Mouse (Mus musculus) limb, embryonic 14.5 days (tissue): ENCODE measurements around the gene Nup107. TPM values are rescaled to one million over a fixed set of nuclear protein-coding genes. Genes with fewer than 3 reads are reported as not detected.

Experiments
- ATAC-seq: fragments of 200-750 bp; cut with Nextera tagmentation; 2 replicates; pipeline ENCODE4 v1.8.0; 2017; ENCODE audit warnings: low read depth, moderate number of reproducible peaks, moderate TSS enrichment; ENCODE audit not compliant: low FRiP score
- DNase-seq: peaks from one replicate; pipeline ENCODE4 v3.0.0-alpha.2; 2015; ENCODE audit warnings: low spot score
- H3K27ac ChIP-seq: fragments of 300-500 bp; sonication (generic); replicated peaks from 2 replicates; pipeline ENCODE4 v1.5.1; 2014; ENCODE audit warnings: low read depth, mild to moderate bottlenecking, low read length, moderate library complexity, mixed read lengths
- H3K27me3 ChIP-seq: fragments of 300-500 bp; sonication (generic); 2 replicates; pipeline ENCODE4 v1.6.1; 2014; ENCODE audit warnings: low read length, mixed read lengths; ENCODE audit not compliant: control insufficient read depth, insufficient read depth
- H3K36me3 ChIP-seq: fragments of 300-500 bp; sonication (generic); 2 replicates; pipeline ENCODE4 v1.6.1; 2014; ENCODE audit warnings: mild to moderate bottlenecking, low read length, moderate library complexity, mixed read lengths; ENCODE audit not compliant: control insufficient read depth, insufficient read depth
- H3K4me1 ChIP-seq: fragments of 300-500 bp; sonication (generic); 2 replicates; pipeline ENCODE4 v1.6.1; 2014; ENCODE audit warnings: antibody characterized with exemption, low read length, mixed read lengths; ENCODE audit not compliant: control insufficient read depth, insufficient read depth
- H3K4me2 ChIP-seq: fragments of 300-500 bp; sonication (generic); replicated peaks from 2 replicates; pipeline ENCODE4 v1.6.1; 2014; ENCODE audit warnings: low read depth, mild to moderate bottlenecking, low read length, moderate library complexity; ENCODE audit not compliant: severe bottlenecking
- H3K4me3 ChIP-seq: fragments of 300-500 bp; sonication (generic); replicated peaks from 2 replicates; pipeline ENCODE4 v1.5.1; 2014; ENCODE audit warnings: low read length
- H3K9ac ChIP-seq: fragments of 300-500 bp; sonication (generic); 2 replicates; pipeline ENCODE4 v1.6.1; 2014; ENCODE audit warnings: mild to moderate bottlenecking, low read depth, low read length, moderate library complexity; ENCODE audit not compliant: severe bottlenecking
- H3K9me3 ChIP-seq: fragments of 300-500 bp; sonication (generic); 2 replicates; pipeline ENCODE4 v1.6.1; 2016; ENCODE audit warnings: low read length; ENCODE audit not compliant: control insufficient read depth
- POLR2A ChIP-seq: fragments of 200-500 bp; IDR thresholded peaks from 2 replicates; pipeline ENCODE4 v1.8.0; 2012; ENCODE audit warnings: inconsistent platforms, mild to moderate bottlenecking, moderate library complexity, borderline replicate concordance; ENCODE audit not compliant: insufficient read depth, insufficient read length; ENCODE audit errors: extremely low read depth
- WGBS: fragments of 180-500 bp; shearing (Covaris S2); extraction: QIAGEN DNeasy Blood & Tissue Kit; methylation state at CpG from one replicate; pipeline ENCODE4 v1.1.7; 2014; 5-methylcytosine and 5-hydroxymethylcytosine counted together
- polyA plus RNA-seq, 2 experiments: library from polyadenylated mRNA; depleted of rRNA in 1 of 2; stranded (reverse) in 1 of 2; unstranded in 1 of 2; fragments of >200 nt; fragmentation: Nextera tagmentation in 1 of 2; extraction: Ambion mirVana in 1 of 2; gene quantifications; 2 replicates each; pipeline versions ENCODE4 v1.2.1 to v1.2.3; 2012 to 2014

The Nup107 gene
- polyA plus RNA-seq, 2 experiments = 53.4 to 61.2 TPM

- H3K27me3 ChIP-seq = no peaks in the 10 kb centered on the region
- peaks cover 52% of the 10 kb centered on the region for H3K36me3 ChIP-seq
- no peak for TF ChIP-seq POLR2A
- H3K4me1 ChIP-seq = peaks cover 6% of the 10 kb centered on the region; the same call in 1 of the 2 replicates
- no peak overlapping the region for H3K9ac ChIP-seq
- no peak for DNase-seq
- no peak overlapping the region for H3K27ac ChIP-seq
- no peak overlapping the region for H3K4me2 ChIP-seq
- no peak overlapping the region for H3K4me3 ChIP-seq
- no peak for ATAC-seq
- H3K9me3 ChIP-seq = no peaks in the 10 kb centered on the region
- WGBS = 78% methylated on average over 2 of the region's 2 CpGs
These were observed 20.0 kb upstream of the Nup107 start for GRCm38 (mm10) chr10:117812501-117812900.

- H3K36me3 ChIP-seq = peaks cover 44% of the 10 kb centered on the region
- H3K4me3 ChIP-seq = no peak overlapping the region
- DNase-seq = no peak
- no peak for ATAC-seq
- no peak for TF ChIP-seq POLR2A
- H3K9me3 ChIP-seq = no peaks in the 10 kb centered on the region
- H3K9ac ChIP-seq = no peak overlapping the region
- no peaks in the 10 kb centered on the region for H3K27me3 ChIP-seq
- WGBS = 94% methylated on average over 8 of the region's 8 CpGs
- no peak overlapping the region for H3K4me2 ChIP-seq
- peaks cover 6% of the 10 kb centered on the region; the same call in 1 of the 2 replicates for H3K4me1 ChIP-seq
- no peak overlapping the region for H3K27ac ChIP-seq
These were observed 19.1 kb upstream of the Nup107 start for GRCm38 (mm10) chr10:117811555-117811954.

DNA sequence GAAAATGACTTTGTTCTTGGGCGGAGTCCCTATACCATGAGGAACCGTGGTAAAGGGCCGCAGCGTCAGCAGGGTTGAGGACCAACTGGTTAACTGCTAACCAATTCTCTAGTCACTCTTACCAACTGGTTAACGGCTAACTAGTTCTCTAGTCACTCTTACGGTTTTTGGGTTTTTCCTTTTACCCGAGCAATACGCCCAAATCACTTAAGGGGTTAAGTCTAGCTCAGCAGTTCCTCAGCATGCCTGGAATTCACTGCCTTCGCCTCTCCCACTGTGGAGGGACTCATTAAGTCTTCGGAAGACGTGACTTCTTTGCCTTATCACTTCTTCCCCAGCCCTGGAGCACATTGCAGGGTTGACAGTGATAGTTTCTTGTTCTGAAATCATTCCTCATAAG is 18.0 kb upstream of the Nup107 start:
- WGBS = 82% methylated on average over 11 of the region's 11 CpGs
- Histone ChIP-seq H3K36me3 (peaks cover 33% of the 10 kb centered on the region), H3K4me2 (no peak overlapping the region), H3K4me3 (no peak overlapping the region), H3K9me3 (no peaks in the 10 kb centered on the region), H3K9ac (no peak overlapping the region), H3K27me3 (no peaks in the 10 kb centered on the region), H3K27ac (no peak overlapping the region), H3K4me1 (peaks cover 6% of the 10 kb centered on the region; the same call in 1 of the 2 replicates)
- no peak for ATAC-seq
- TF ChIP-seq POLR2A = no peak
- DNase-seq = no peak

GRCm38 (mm10) chr10:117808068-117808467 is 15.6 kb upstream of the Nup107 start:
- Histone ChIP-seq H3K27me3 (no peaks in the 10 kb centered on the region), H3K27ac (no peak overlapping the region), H3K9ac (no peak overlapping the region), H3K4me2 (no peak overlapping the region), H3K9me3 (no peaks in the 10 kb centered on the region), H3K4me1 (peaks cover 6% of the 10 kb centered on the region; the same call in 1 of the 2 replicates), H3K36me3 (peaks cover 18% of the 10 kb centered on the region), H3K4me3 (no peak overlapping the region)
- no peak for TF ChIP-seq POLR2A
- WGBS = 80% methylated on average over 6 of the region's 6 CpGs
- no peak for ATAC-seq
- no peak for DNase-seq

GRCm38 (mm10) chr10:117805919-117806318 is 13.4 kb upstream of the Nup107 start:
- WGBS = 56% methylated on average over 9 of the region's 9 CpGs
- Histone ChIP-seq H3K9ac (no peak overlapping the region), H3K36me3 (peaks cover 6% of the 10 kb centered on the region; the same call in 1 of the 2 replicates), H3K4me3 (no peak overlapping the region), H3K27ac (no peak overlapping the region), H3K4me2 (no peak overlapping the region), H3K4me1 (peaks cover 6% of the 10 kb centered on the region; the same call in 1 of the 2 replicates), H3K9me3 (no peaks in the 10 kb centered on the region), H3K27me3 (no peaks in the 10 kb centered on the region)
- ATAC-seq (no peak), DNase-seq (no peak)
- no peak for TF ChIP-seq POLR2A
